Mouse (Mus musculus): ENCODE measurements around the gene Phykpl. TPM values are rescaled to one million over a fixed set of nuclear protein-coding genes. Genes with fewer than 3 reads are reported as not detected.
A peak's percentile ranks its signal among the peaks of the same experiment; 100 is the strongest.

Gene Phykpl
- polyA plus RNA-seq, 1 experiment from 2014 or later: 14.4 TPM

- H3K4me1 ChIP-seq (ENCODE audit: control insufficient read depth, insufficient read depth, low read length): no peaks in the 10 kb centered on the region
- H3K27ac ChIP-seq (ENCODE audit: low read depth, low read length): no peak overlapping the region
- H3K4me2 ChIP-seq: no peak overlapping the region
- ATAC-seq (replicated peaks; ENCODE audit: insufficient number of reproducible peaks, low FRiP score, low TSS enrichment): no peak
- H3K4me3 ChIP-seq (ENCODE audit: low read depth, low read length): no peak overlapping the region
- 0 out of 2 replicates have a peak, but pooled peaks cover 3% of the 10 kb centered on the region for H3K9me3 ChIP-seq (replicated peaks; ENCODE audit: control insufficient read depth, low read length)
- peaks cover 68% of the 10 kb centered on the region for H3K36me3 ChIP-seq (ENCODE audit: control insufficient read depth, insufficient read depth, low read length)
- no peak overlapping the region for H3K9ac ChIP-seq (ENCODE audit: low read depth, low read length)
- WGBS (ENCODE audit: insufficient replicate concordance): 77% methylated on average over 7 of the region's 7 CpGs
- no peaks in the 10 kb centered on the region for H3K27me3 ChIP-seq (ENCODE audit: control insufficient read depth, insufficient read depth, low read length)
Measured at GRCm38 (mm10) chr11:51591168-51591567, 6.6 kb downstream of the Phykpl start.

GRCm38 (mm10) chr11:51591915-51592314, 7.4 kb downstream of the Phykpl start:
- Histone ChIP-seq H3K9ac (ENCODE audit: low read depth, low read length) (no peak overlapping the region), H3K4me3 (ENCODE audit: low read depth, low read length) (no peak overlapping the region), H3K4me1 (ENCODE audit: control insufficient read depth, insufficient read depth, low read length) (no peaks in the 10 kb centered on the region), H3K27ac (ENCODE audit: low read depth, low read length) (no peak overlapping the region), H3K9me3 (replicated peaks; ENCODE audit: control insufficient read depth, low read length) (0 out of 2 replicates have a peak, but pooled peaks cover 3% of the 10 kb centered on the region), H3K27me3 (ENCODE audit: control insufficient read depth, insufficient read depth, low read length) (no peaks in the 10 kb centered on the region), H3K4me2 (no peak overlapping the region), H3K36me3 (ENCODE audit: control insufficient read depth, insufficient read depth, low read length) (peaks cover 67% of the 10 kb centered on the region)
- 91% methylated on average over 7 of the region's 7 CpGs for WGBS (ENCODE audit: insufficient replicate concordance)
- ATAC-seq (replicated peaks; ENCODE audit: insufficient number of reproducible peaks, low FRiP score, low TSS enrichment): no peak

GRCm38 (mm10) chr11:51593368-51593767, 8.8 kb downstream of the Phykpl start:
- H3K36me3 ChIP-seq (ENCODE audit: control insufficient read depth, insufficient read depth, low read length): peaks cover 61% of the 10 kb centered on the region
- 0 out of 2 replicates have a peak, but pooled peaks cover 3% of the 10 kb centered on the region for H3K9me3 ChIP-seq (replicated peaks; ENCODE audit: control insufficient read depth, low read length)
- H3K27ac ChIP-seq (ENCODE audit: low read depth, low read length): no peak overlapping the region
- H3K4me2 ChIP-seq: no peak overlapping the region
- no peaks in the 10 kb centered on the region for H3K4me1 ChIP-seq (ENCODE audit: control insufficient read depth, insufficient read depth, low read length)
- no peak overlapping the region for H3K9ac ChIP-seq (ENCODE audit: low read depth, low read length)
- H3K4me3 ChIP-seq (ENCODE audit: low read depth, low read length): no peak overlapping the region
- 94% methylated on average over 4 of the region's 4 CpGs for WGBS (ENCODE audit: insufficient replicate concordance)
- no peaks in the 10 kb centered on the region for H3K27me3 ChIP-seq (ENCODE audit: control insufficient read depth, insufficient read depth, low read length)
- ATAC-seq (replicated peaks; ENCODE audit: insufficient number of reproducible peaks, low FRiP score, low TSS enrichment): no peak

GRCm38 (mm10) chr11:51593849-51594248, 9.3 kb downstream of the Phykpl start:
- Histone ChIP-seq H3K27me3 (ENCODE audit: control insufficient read depth, insufficient read depth, low read length) (no peaks in the 10 kb centered on the region), H3K4me2 (no peak overlapping the region), H3K36me3 (ENCODE audit: control insufficient read depth, insufficient read depth, low read length) (peaks cover 61% of the 10 kb centered on the region), H3K27ac (ENCODE audit: low read depth, low read length) (no peak overlapping the region), H3K4me3 (ENCODE audit: low read depth, low read length) (no peak overlapping the region), H3K9me3 (replicated peaks; ENCODE audit: control insufficient read depth, low read length) (0 out of 2 replicates have a peak, but pooled peaks cover 2% of the 10 kb centered on the region), H3K9ac (ENCODE audit: low read depth, low read length) (no peak overlapping the region), H3K4me1 (ENCODE audit: control insufficient read depth, insufficient read depth, low read length) (no peaks in the 10 kb centered on the region)
- 85% methylated on average over 6 of the region's 6 CpGs for WGBS (ENCODE audit: insufficient replicate concordance)
- ATAC-seq (replicated peaks; ENCODE audit: insufficient number of reproducible peaks, low FRiP score, low TSS enrichment): no peak

GRCm38 (mm10) chr11:51594715-51595350, 10.3 kb downstream of the Phykpl start:
- Histone ChIP-seq H3K36me3 (ENCODE audit: control insufficient read depth, insufficient read depth, low read length) (peaks cover 58% of the 10 kb centered on the region), H3K4me2 (no peak overlapping the region), H3K27ac (ENCODE audit: low read depth, low read length) (no peak overlapping the region), H3K27me3 (ENCODE audit: control insufficient read depth, insufficient read depth, low read length) (no peaks in the 10 kb centered on the region), H3K9me3 (replicated peaks; ENCODE audit: control insufficient read depth, low read length) (no peaks in the 10 kb centered on the region), H3K4me1 (ENCODE audit: control insufficient read depth, insufficient read depth, low read length) (no peaks in the 10 kb centered on the region), H3K9ac (ENCODE audit: low read depth, low read length) (no peak overlapping the region), H3K4me3 (ENCODE audit: low read depth, low read length) (no peak overlapping the region)
- ATAC-seq (replicated peaks; ENCODE audit: insufficient number of reproducible peaks, low FRiP score, low TSS enrichment): no peak
- 68% methylated on average over 3 of the region's 3 CpGs for WGBS (ENCODE audit: insufficient replicate concordance)

GRCm38 (mm10) chr11:51595459-51596083, 11.0 kb downstream of the Phykpl start:
- no peaks in the 10 kb centered on the region for H3K4me1 ChIP-seq (ENCODE audit: control insufficient read depth, insufficient read depth, low read length)
- no peak overlapping the region for H3K4me2 ChIP-seq
- H3K36me3 ChIP-seq (ENCODE audit: control insufficient read depth, insufficient read depth, low read length): peaks cover 60% of the 10 kb centered on the region
- ATAC-seq (replicated peaks; ENCODE audit: insufficient number of reproducible peaks, low FRiP score, low TSS enrichment): no peak
- no peak overlapping the region for H3K27ac ChIP-seq (ENCODE audit: low read depth, low read length)
- H3K9me3 ChIP-seq (replicated peaks; ENCODE audit: control insufficient read depth, low read length): no peaks in the 10 kb centered on the region
- no peaks in the 10 kb centered on the region for H3K27me3 ChIP-seq (ENCODE audit: control insufficient read depth, insufficient read depth, low read length)
- no peak overlapping the region for H3K9ac ChIP-seq (ENCODE audit: low read depth, low read length)
- 90% methylated on average over 1 of the region's 1 CpGs for WGBS (ENCODE audit: insufficient replicate concordance)
- no peak overlapping the region for H3K4me3 ChIP-seq (ENCODE audit: low read depth, low read length)

- ATAC-seq (replicated peaks; ENCODE audit: insufficient number of reproducible peaks, low FRiP score, low TSS enrichment): no peak
- no peaks in the 10 kb centered on the region for H3K4me1 ChIP-seq (ENCODE audit: control insufficient read depth, insufficient read depth, low read length)
- peaks cover 66% of the 10 kb centered on the region for H3K36me3 ChIP-seq (ENCODE audit: control insufficient read depth, insufficient read depth, low read length)
- no peak overlapping the region for H3K4me3 ChIP-seq (ENCODE audit: low read depth, low read length)
- no peaks in the 10 kb centered on the region for H3K27me3 ChIP-seq (ENCODE audit: control insufficient read depth, insufficient read depth, low read length)
- H3K4me2 ChIP-seq: no peak overlapping the region
- H3K9ac ChIP-seq (ENCODE audit: low read depth, low read length): no peak overlapping the region
- no peak overlapping the region for H3K27ac ChIP-seq (ENCODE audit: low read depth, low read length)
- 71% methylated on average over 2 of the region's 2 CpGs for WGBS (ENCODE audit: insufficient replicate concordance)
- no peaks in the 10 kb centered on the region for H3K9me3 ChIP-seq (replicated peaks; ENCODE audit: control insufficient read depth, low read length)
Measured at GRCm38 (mm10) chr11:51597553-51597952, 13.0 kb downstream of the Phykpl start.

GRCm38 (mm10) chr11:51602253-51602652, 17.7 kb downstream of the Phykpl start:
- H3K4me2 ChIP-seq: no peak overlapping the region
- H3K9me3 ChIP-seq (replicated peaks; ENCODE audit: control insufficient read depth, low read length): no peaks in the 10 kb centered on the region
- ATAC-seq (replicated peaks; ENCODE audit: insufficient number of reproducible peaks, low FRiP score, low TSS enrichment): no peak
- H3K9ac ChIP-seq (ENCODE audit: low read depth, low read length): no peak overlapping the region
- peaks cover 60% of the 10 kb centered on the region for H3K36me3 ChIP-seq (ENCODE audit: control insufficient read depth, insufficient read depth, low read length)
- H3K27me3 ChIP-seq (ENCODE audit: control insufficient read depth, insufficient read depth, low read length): no peaks in the 10 kb centered on the region
- H3K4me1 ChIP-seq (ENCODE audit: control insufficient read depth, insufficient read depth, low read length): peaks cover 11% of the 10 kb centered on the region
- 0 out of 2 replicates have a peak overlapping the region, but pooled peaks have one; percentile 1 for H3K4me3 ChIP-seq (ENCODE audit: low read depth, low read length)
- H3K27ac ChIP-seq (ENCODE audit: low read depth, low read length): no peak overlapping the region
- WGBS (ENCODE audit: insufficient replicate concordance): 85% methylated on average over 3 of the region's 3 CpGs

All from heart, embryonic 11.5 days (tissue).